Comparison of ENCODE assay signal across 17 mouse cellular contexts in the genomic region with DNA sequence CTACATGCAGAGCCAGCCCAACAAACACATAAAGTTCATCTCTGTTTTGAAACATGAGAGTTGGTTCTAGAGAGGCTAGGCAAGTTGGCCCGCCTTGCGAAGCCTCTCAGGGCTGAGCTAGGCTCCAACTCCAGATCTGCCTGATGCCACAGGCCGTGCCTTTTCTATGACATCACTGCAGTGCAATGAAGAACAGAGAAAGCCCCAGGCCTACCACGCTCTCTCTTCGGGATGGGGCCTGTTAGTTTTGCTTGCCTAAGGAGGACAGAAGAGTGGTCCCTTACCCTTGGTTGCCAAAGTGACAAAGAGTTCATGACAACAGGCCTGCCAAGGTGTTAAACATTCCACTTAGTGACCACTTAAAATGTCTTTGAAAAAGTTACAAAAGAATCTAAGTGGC.
DNase-seq lines count a peak whose midpoint lies in the region; ATAC-seq and TF ChIP-seq lines count a peak whose summit lies in the region.
"Had no signal": no experiment of that assay in that cellular context is flagged by ENCODE, and none has a peak within 500 bp of the region (broad histone marks: within the 10 kb centered on the region; RNA-seq: fewer than 3 reads in every experiment).

No protein-coding gene starts in this region.

- no peak for DNase-seq in heart, postnatal 10 days
- DNase-seq in embryonic facial prominence, embryonic 14.5 days (ENCODE audit: low spot score): peak; percentile 30
- DNase-seq in lung, embryonic 14.5 days: peak; percentile 50
- peak; percentile 46 to 74 for DNase-seq in lung, postnatal 4 days
- no peak for DNase-seq in kidney, adult 11 months
- DNase-seq: cerebellum, postnatal 10 days; gastrocnemius, postnatal 14 days; kidney, adult 9 months; kidney, postnatal 36 days; thymus, adult 18-20 months had no signal

- no peaks in the 10 kb centered on the region for H3K9me3 ChIP-seq in heart, embryonic 15.5 days (replicated peaks)
- no peaks in the 10 kb centered on the region for H3K9me3 ChIP-seq in embryonic facial prominence, embryonic 14.5 days (ENCODE audit: control insufficient read depth, low read length)
- H3K9me3 ChIP-seq in lung, embryonic 14.5 days (ENCODE audit: low read depth, low read length): no peaks in the 10 kb centered on the region
- no peaks in the 10 kb centered on the region for H3K9me3 ChIP-seq in hindbrain, embryonic 13.5 days
- H3K9me3 ChIP-seq: forebrain, embryonic 12.5 days; hindbrain, embryonic 10.5 days; midbrain, embryonic 13.5 days had no signal

- no peaks in the 10 kb centered on the region for H3K36me3 ChIP-seq in heart, embryonic 15.5 days
- H3K36me3 ChIP-seq in embryonic facial prominence, embryonic 14.5 days (ENCODE audit: control insufficient read depth, insufficient read depth, low read length): no peaks in the 10 kb centered on the region
- H3K36me3 ChIP-seq in lung, embryonic 14.5 days (ENCODE audit: insufficient read depth): no peaks in the 10 kb centered on the region
- no peaks in the 10 kb centered on the region for H3K36me3 ChIP-seq in hindbrain, embryonic 13.5 days
- H3K36me3 ChIP-seq: forebrain, embryonic 12.5 days; hindbrain, embryonic 10.5 days; midbrain, embryonic 13.5 days had no signal

- TF ChIP-seq CTCF in lung, embryonic 14.5 days (IDR thresholded peaks at IDR 0.05; ENCODE audit: low read depth): no peak

- H3K27ac ChIP-seq in heart, embryonic 15.5 days: peak overlapping the region; percentile 78
- H3K27ac ChIP-seq in embryonic facial prominence, embryonic 14.5 days (replicated peaks; ENCODE audit: low read depth, low read length): no peak overlapping the region
- H3K27ac ChIP-seq in lung, embryonic 14.5 days (ENCODE audit: low read depth): peak overlapping the region; percentile 86
- no peak overlapping the region for H3K27ac ChIP-seq in hindbrain, embryonic 13.5 days
- H3K27ac ChIP-seq: forebrain, embryonic 12.5 days; hindbrain, embryonic 10.5 days; macrophage; midbrain, embryonic 13.5 days had no signal

- WGBS in heart, embryonic 15.5 days: 38% methylated on average over 5 of the region's 5 CpGs
- 62% methylated on average over 5 of the region's 5 CpGs for WGBS in embryonic facial prominence, embryonic 14.5 days
- 62% methylated on average over 5 of the region's 5 CpGs for WGBS in lung, embryonic 14.5 days
- WGBS in hindbrain, embryonic 13.5 days: 89% methylated on average over 5 of the region's 5 CpGs

- no peak overlapping the region; the same call in 1 of the 2 replicates for H3K4me2 ChIP-seq in heart, embryonic 15.5 days
- no peak overlapping the region for H3K4me2 ChIP-seq in embryonic facial prominence, embryonic 14.5 days (ENCODE audit: low read depth, low read length)
- H3K4me2 ChIP-seq in lung, embryonic 14.5 days: no peak overlapping the region
- no peak overlapping the region for H3K4me2 ChIP-seq in hindbrain, embryonic 13.5 days
- H3K4me2 ChIP-seq: forebrain, embryonic 12.5 days; midbrain, embryonic 13.5 days had no signal

- peaks cover 75% of the 10 kb centered on the region for H3K4me1 ChIP-seq in heart, embryonic 15.5 days (replicated peaks)
- H3K4me1 ChIP-seq in embryonic facial prominence, embryonic 14.5 days (ENCODE audit: control insufficient read depth, insufficient read depth, low read length): peaks cover 20% of the 10 kb centered on the region
- peaks cover 15% of the 10 kb centered on the region for H3K4me1 ChIP-seq in lung, embryonic 14.5 days (ENCODE audit: insufficient read depth)
- H3K4me1 ChIP-seq in hindbrain, embryonic 13.5 days (replicated peaks): 0 out of 2 replicates have a peak, but pooled peaks cover 2% of the 10 kb centered on the region

- ATAC-seq in heart, embryonic 15.5 days (replicated peaks; ENCODE audit: insufficient number of reproducible peaks, insufficient read depth, low FRiP score, low read depth): 0 out of 2 replicates have a peak, but pooled peaks have one; percentile 16
- ATAC-seq in embryonic facial prominence, embryonic 14.5 days (ENCODE audit: low read depth): 0 out of 2 replicates have a peak, but pooled peaks have one; percentile 32
- ATAC-seq in lung, embryonic 14.5 days (ENCODE audit: insufficient read depth): peak; percentile 61
- ATAC-seq in hindbrain, embryonic 13.5 days (ENCODE audit: low FRiP score): no peak
- ATAC-seq: midbrain, embryonic 13.5 days; Patski had no signal

- intact Hi-C loops in heart, postnatal 10 days (cut with DNase I): no loop called here

- no peak overlapping the region for H3K9ac ChIP-seq in heart, embryonic 15.5 days
- no peak overlapping the region for H3K9ac ChIP-seq in embryonic facial prominence, embryonic 14.5 days (ENCODE audit: low read depth, low read length)
- no peak overlapping the region for H3K9ac ChIP-seq in lung, embryonic 14.5 days
- no peak overlapping the region for H3K9ac ChIP-seq in hindbrain, embryonic 13.5 days
- H3K9ac ChIP-seq: forebrain, embryonic 12.5 days; midbrain, embryonic 13.5 days had no signal

- H3K27me3 ChIP-seq in heart, embryonic 15.5 days: no peaks in the 10 kb centered on the region
- H3K27me3 ChIP-seq in embryonic facial prominence, embryonic 14.5 days (replicated peaks; ENCODE audit: control insufficient read depth, insufficient read depth, low read length): no peaks in the 10 kb centered on the region
- H3K27me3 ChIP-seq in lung, embryonic 14.5 days (ENCODE audit: insufficient read depth, low read length): no peaks in the 10 kb centered on the region
- no peaks in the 10 kb centered on the region for H3K27me3 ChIP-seq in hindbrain, embryonic 13.5 days
- H3K27me3 ChIP-seq: forebrain, embryonic 12.5 days; midbrain, embryonic 13.5 days; Patski had no signal

- no peak overlapping the region for H3K4me3 ChIP-seq in heart, embryonic 15.5 days
- H3K4me3 ChIP-seq in embryonic facial prominence, embryonic 14.5 days (ENCODE audit: low read depth, low read length): no peak overlapping the region
- H3K4me3 ChIP-seq in lung, embryonic 14.5 days (ENCODE audit: low read depth, low read length): no peak overlapping the region
- no peak overlapping the region for H3K4me3 ChIP-seq in hindbrain, embryonic 13.5 days
- H3K4me3 ChIP-seq: forebrain, embryonic 12.5 days; hindbrain, embryonic 10.5 days; midbrain, embryonic 13.5 days had no signal

Comparison
In these comparisons a context has a peak if more than half of its experiments do, and no peak if none do; other contexts are left out.
1. H3K27ac ChIP-seq: peak in heart, embryonic 15.5 days (single experiment) and lung, embryonic 14.5 days (single experiment); none in embryonic facial prominence, embryonic 14.5 days (single experiment) and hindbrain, embryonic 13.5 days (single experiment).
2. DNase-seq: peak in embryonic facial prominence, embryonic 14.5 days (single experiment), lung, embryonic 14.5 days (single experiment) and lung, postnatal 4 days (2 of 2); none in heart, postnatal 10 days (0 of 2) and kidney, adult 11 months (single experiment).